In the genomic region with DNA sequence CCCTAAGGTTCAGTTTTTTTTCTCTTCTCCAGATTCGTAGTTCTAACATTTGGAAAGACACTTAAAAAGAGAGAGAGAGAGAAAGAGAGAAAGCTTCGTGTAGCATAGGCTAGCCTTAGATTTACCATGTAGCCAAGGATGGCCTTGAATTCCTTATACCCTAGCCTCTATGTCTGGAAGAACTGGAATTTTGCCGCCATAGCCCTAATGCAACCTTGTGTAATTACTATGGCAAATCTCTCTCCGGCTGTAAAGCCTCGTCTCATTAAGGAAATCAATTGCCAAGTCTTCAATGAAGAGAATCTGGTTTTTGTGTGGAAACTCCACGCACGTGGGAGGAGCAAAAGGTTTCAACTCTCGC, we compare ENCODE assay signal across 8 mouse cellular contexts. TPM values are rescaled to one million over a fixed set of nuclear protein-coding genes. Genes with fewer than 3 reads are reported as not detected.
A peak's percentile ranks its signal among the peaks of the same experiment; 100 is the strongest.
DNase-seq lines count a peak whose midpoint lies in the region; ATAC-seq and TF ChIP-seq lines count a peak whose summit lies in the region.

No protein-coding gene starts in this region.

- peaks cover 12% of the 10 kb centered on the region for H3K4me1 ChIP-seq in heart, embryonic 16.5 days (ENCODE audit: control insufficient read depth, insufficient read depth, low read length)
- peaks cover 3 to 7% of the 10 kb centered on the region in 2 experiments; a peak in 3 of 4 replicates for H3K4me1 ChIP-seq in MEL (ENCODE audit: control insufficient read depth in 1 of 2, insufficient read depth in 2 of 2, low read length in 2 of 2)
- peaks cover 4% of the 10 kb centered on the region; the same call in 1 of the 2 replicates for H3K4me1 ChIP-seq in forebrain, postnatal 0 days (ENCODE audit: insufficient read depth)
- H3K4me1 ChIP-seq in liver, postnatal 0 days (ENCODE audit: insufficient read depth) = peaks cover 13% of the 10 kb centered on the region

- H3K9ac ChIP-seq in heart, embryonic 16.5 days (ENCODE audit: low read length) = no peak overlapping the region
- H3K9ac ChIP-seq in MEL (ENCODE audit: control insufficient read depth, low read depth, low read length, poor library complexity, severe bottlenecking) = peak overlapping the region; percentile 19; the same call in 1 of the 2 replicates
- H3K9ac ChIP-seq in forebrain, postnatal 0 days = peak overlapping the region; percentile 62
- H3K9ac ChIP-seq in liver, postnatal 0 days (replicated peaks) = no peak overlapping the region

- no peak for DNase-seq in heart, postnatal 25 days (ENCODE audit: low spot score)
- no peak for DNase-seq in MEL (ENCODE audit: low read depth, low spot score)
- no peak for DNase-seq in forebrain, postnatal 0 days
- no peak for DNase-seq in liver, postnatal 0 days
- no peak for DNase-seq in adrenal gland, postnatal 10 days
- DNase-seq in thymus, postnatal 36 days = no peak

- no peaks in the 10 kb centered on the region; the same call in 1 of the 2 replicates for H3K79me2 ChIP-seq in MEL (ENCODE audit: control insufficient read depth, insufficient read depth, low read length, poor library complexity)

- WGBS in heart, embryonic 16.5 days = 26% methylated on average over 8 of the region's 8 CpGs
- WGBS in forebrain, postnatal 0 days = 16% methylated on average over 8 of the region's 8 CpGs
- WGBS in liver, postnatal 0 days (ENCODE audit: insufficient replicate concordance) = 19% methylated on average over 8 of the region's 8 CpGs

- H3K4me3 ChIP-seq in heart, embryonic 16.5 days (ENCODE audit: low read length) = peak overlapping the region; percentile 74
- peak overlapping the region; percentile 35 to 36 for H3K4me3 ChIP-seq in MEL (ENCODE audit: control insufficient read depth in 1 of 2, insufficient read depth in 1 of 2, low read depth in 2 of 2, low read length in 2 of 2)
- H3K4me3 ChIP-seq in forebrain, postnatal 0 days (ENCODE audit: low read depth, low read length) = peak overlapping the region; percentile 65
- H3K4me3 ChIP-seq in liver, postnatal 0 days (ENCODE audit: low read depth, low read length) = peak overlapping the region; percentile 66

- no peak for TF ChIP-seq EP300 in MEL (IDR thresholded peaks at IDR 0.05; ENCODE audit: low read depth in 1 of 2, low read length in 2 of 2)
- TF ChIP-seq EP300 in liver, postnatal 0 days (IDR thresholded peaks at IDR 0.05; ENCODE audit: low read depth) = no peak

- H3K9me3 ChIP-seq in heart, embryonic 16.5 days (replicated peaks; ENCODE audit: control insufficient read depth, low read length) = no peaks in the 10 kb centered on the region
- no peaks in the 10 kb centered on the region for H3K9me3 ChIP-seq in MEL (replicated peaks; ENCODE audit: insufficient read depth, low read length)
- no peaks in the 10 kb centered on the region for H3K9me3 ChIP-seq in forebrain, postnatal 0 days (ENCODE audit: low read length)
- no peaks in the 10 kb centered on the region for H3K9me3 ChIP-seq in liver, postnatal 0 days (ENCODE audit: low read length)

- ATAC-seq in heart, embryonic 16.5 days (replicated peaks; ENCODE audit: extremely low read depth, insufficient read depth, low FRiP score) = no peak
- no peak; the same call in 1 of the 2 replicates for ATAC-seq in forebrain, postnatal 0 days
- no peak for ATAC-seq in liver, postnatal 0 days
- no peak for ATAC-seq in cerebellum, adult (ENCODE audit: insufficient number of reproducible peaks, low FRiP score, low TSS enrichment)

- TF ChIP-seq RAD21 in MEL (IDR thresholded peaks at IDR 0.05; ENCODE audit: low read depth, low read length) = no peak

- TF ChIP-seq CTCF in MEL (IDR thresholded peaks at IDR 0.05 in 2 of 3, conservative IDR thresholded peaks at IDR 0.05 in 1 of 3; ENCODE audit: control insufficient read depth in 1 of 3, insufficient read depth in 1 of 3, low read depth in 2 of 3, low read length in 3 of 3, poor library complexity in 1 of 3, severe bottlenecking in 1 of 3) = no peak
- no peak for TF ChIP-seq CTCF in forebrain, postnatal 0 days (IDR thresholded peaks at IDR 0.05; ENCODE audit: low read depth)
- TF ChIP-seq CTCF in liver, postnatal 0 days (IDR thresholded peaks at IDR 0.05; ENCODE audit: low read depth) = no peak

- no peaks in the 10 kb centered on the region for H3K36me3 ChIP-seq in heart, embryonic 16.5 days (ENCODE audit: control insufficient read depth, insufficient read depth)
- H3K36me3 ChIP-seq in MEL (ENCODE audit: control insufficient read depth in 1 of 2, insufficient read depth in 2 of 2, low read length in 2 of 2) = peaks cover 0 to 10% of the 10 kb centered on the region in 2 experiments; a peak in 2 of 4 replicates
- no peaks in the 10 kb centered on the region for H3K36me3 ChIP-seq in forebrain, postnatal 0 days (ENCODE audit: insufficient read depth)
- no peaks in the 10 kb centered on the region for H3K36me3 ChIP-seq in liver, postnatal 0 days (replicated peaks; ENCODE audit: insufficient read depth, low read length)

- H3K27ac ChIP-seq in heart, embryonic 16.5 days (ENCODE audit: low read length) = no peak overlapping the region
- H3K27ac ChIP-seq in MEL (ENCODE audit: control insufficient read depth, low read depth, low read length) = no peak overlapping the region
- H3K27ac ChIP-seq in forebrain, postnatal 0 days (ENCODE audit: low read depth, low read length) = no peak overlapping the region; the same call in 1 of the 2 replicates
- H3K27ac ChIP-seq in liver, postnatal 0 days (ENCODE audit: low read depth) = no peak overlapping the region

- H3K27me3 ChIP-seq in heart, embryonic 16.5 days (ENCODE audit: control insufficient read depth, insufficient read depth, low read length) = no peaks in the 10 kb centered on the region
- H3K27me3 ChIP-seq in MEL (ENCODE audit: control insufficient read depth in 1 of 2, insufficient read depth in 2 of 2, low read length in 2 of 2) = no peaks in the 10 kb centered on the region
- no peaks in the 10 kb centered on the region for H3K27me3 ChIP-seq in forebrain, postnatal 0 days (ENCODE audit: insufficient read depth, low read length)
- peaks cover 35% of the 10 kb centered on the region for H3K27me3 ChIP-seq in liver, postnatal 0 days (ENCODE audit: insufficient read depth, low read length)

- peak overlapping the region; percentile 73 for H3K4me2 ChIP-seq in heart, embryonic 16.5 days (ENCODE audit: low read depth, low read length)
- peak overlapping the region; percentile 59 for H3K4me2 ChIP-seq in forebrain, postnatal 0 days (ENCODE audit: low read depth)
- peak overlapping the region; percentile 96 for H3K4me2 ChIP-seq in liver, postnatal 0 days (ENCODE audit: low read depth, low read length)

- no peak for TF ChIP-seq POLR2A in MEL (IDR thresholded peaks at IDR 0.05; ENCODE audit: control insufficient read depth in 1 of 2, insufficient read depth in 1 of 2, low read depth in 1 of 2, low read length in 2 of 2, poor library complexity in 1 of 2)

- intact Hi-C loops in heart, postnatal 25 days (cut with DNase I) = loop anchor here (10.0 kb wide), 1 partner anchor 186 kb away; no protein-coding TSS in a partner anchor

RNA-seq across cellular contexts. Expression of gene Unc13b, which starts 0.4 kb away (rescaled TPM):
- 9.1 and 11.3 TPM in 2 replicates for polyA plus RNA-seq in heart, embryonic 16.5 days (2015; fragmentation: Nextera tagmentation; extraction: Ambion mirVana)
- 10 to 100 TPM; 14.8 to 16.3 TPM for total RNA-seq in heart, postnatal 25 days (2021)
- 5.4 and 6.5 TPM in 2 replicates for total RNA-seq in MEL (2012; rRNA removed)
- 1 to 10 TPM in 1 of 2 experiments, not detected in 1; 9.6 TPM for polyA plus RNA-seq in MEL (2012; ENCODE audit: insufficient read depth in 1 of 2, insufficient read length in 2 of 2, low read depth in 1 of 2, low replicate concordance in 2 of 2, missing spikeins in 1 of 2)
- 52.9 and 54.7 TPM in 2 replicates for total RNA-seq in forebrain, postnatal 0 days (2014; rRNA removed)
- 3.3 and 6.2 TPM in 2 replicates for polyA plus RNA-seq in forebrain, postnatal 0 days (2015; fragmentation: Nextera tagmentation; extraction: Ambion mirVana)
- 0.37 and 0.52 TPM in 2 replicates for polyA plus RNA-seq in liver, postnatal 0 days (2015; fragmentation: Nextera tagmentation; extraction: Ambion mirVana)
- total RNA-seq in adrenal gland, postnatal 10 days (2021) = 10 to 100 TPM; 10.0 to 13.1 TPM

RNA-seq across cellular contexts. Expression of gene Fam214b, which starts 12.4 kb away (rescaled TPM):
- 14.3 and 15.4 TPM in 2 replicates for polyA plus RNA-seq in heart, embryonic 16.5 days (2015; fragmentation: Nextera tagmentation; extraction: Ambion mirVana)
- 10 to 100 TPM; 27.7 to 32.8 TPM for total RNA-seq in heart, postnatal 25 days (2021)
- total RNA-seq in MEL (2012; rRNA removed) = 0.95 and 1.3 TPM in 2 replicates
- 1 to 10 TPM in 1 of 2 experiments, not detected in 1; 3.8 TPM for polyA plus RNA-seq in MEL (2012; ENCODE audit: insufficient read depth in 1 of 2, insufficient read length in 2 of 2, low read depth in 1 of 2, low replicate concordance in 2 of 2, missing spikeins in 1 of 2)
- total RNA-seq in forebrain, postnatal 0 days (2014; rRNA removed) = 35.7 and 42.3 TPM in 2 replicates
- polyA plus RNA-seq in forebrain, postnatal 0 days (2015; fragmentation: Nextera tagmentation; extraction: Ambion mirVana) = 23.4 and 30.9 TPM in 2 replicates
- polyA plus RNA-seq in liver, postnatal 0 days (2015; fragmentation: Nextera tagmentation; extraction: Ambion mirVana) = 11.3 and 11.7 TPM in 2 replicates
- 10 to 100 TPM; 24.1 to 28.3 TPM for total RNA-seq in adrenal gland, postnatal 10 days (2021)

RNA-seq across cellular contexts. Expression of gene Stoml2, which starts 26.9 kb away (rescaled TPM):
- polyA plus RNA-seq in heart, embryonic 16.5 days (2015; fragmentation: Nextera tagmentation; extraction: Ambion mirVana) = 222 and 234 TPM in 2 replicates
- total RNA-seq in heart, postnatal 25 days (2021) = 100 to 1,000 TPM; 104 to 108 TPM
- 384 and 391 TPM in 2 replicates for total RNA-seq in MEL (2012; rRNA removed)
- 100 to 1,000 TPM in 1 of 2 experiments, not detected in 1; 480 TPM for polyA plus RNA-seq in MEL (2012; ENCODE audit: insufficient read depth in 1 of 2, insufficient read length in 2 of 2, low read depth in 1 of 2, low replicate concordance in 2 of 2, missing spikeins in 1 of 2)
- total RNA-seq in forebrain, postnatal 0 days (2014; rRNA removed) = 94.4 and 120 TPM in 2 replicates
- polyA plus RNA-seq in forebrain, postnatal 0 days (2015; fragmentation: Nextera tagmentation; extraction: Ambion mirVana) = 233 and 240 TPM in 2 replicates
- polyA plus RNA-seq in liver, postnatal 0 days (2015; fragmentation: Nextera tagmentation; extraction: Ambion mirVana) = 114 and 116 TPM in 2 replicates
- 100 to 1,000 TPM; 177 to 190 TPM for total RNA-seq in adrenal gland, postnatal 10 days (2021)

RNA-seq across cellular contexts. Expression of gene Pigo, which starts 32.8 kb away (rescaled TPM):
- 15.8 and 17.8 TPM in 2 replicates for polyA plus RNA-seq in heart, embryonic 16.5 days (2015; fragmentation: Nextera tagmentation; extraction: Ambion mirVana)
- 10 to 100 TPM; 21.8 to 25.1 TPM for total RNA-seq in heart, postnatal 25 days (2021)
- 22.3 TPM in 2 replicates for total RNA-seq in MEL (2012; rRNA removed)
- polyA plus RNA-seq in MEL (2012; ENCODE audit: insufficient read depth in 1 of 2, insufficient read length in 2 of 2, low read depth in 1 of 2, low replicate concordance in 2 of 2, missing spikeins in 1 of 2) = 10 to 100 TPM in 1 of 2 experiments, not detected in 1; 36.1 TPM
- 15.6 and 20.3 TPM in 2 replicates for total RNA-seq in forebrain, postnatal 0 days (2014; rRNA removed)
- 16.5 and 21.9 TPM in 2 replicates for polyA plus RNA-seq in forebrain, postnatal 0 days (2015; fragmentation: Nextera tagmentation; extraction: Ambion mirVana)
- 7.6 and 8.3 TPM in 2 replicates for polyA plus RNA-seq in liver, postnatal 0 days (2015; fragmentation: Nextera tagmentation; extraction: Ambion mirVana)
- 10 to 100 TPM; 22.0 to 25.8 TPM for total RNA-seq in adrenal gland, postnatal 10 days (2021)

RNA-seq across cellular contexts. Expression of gene Fancg, which starts 48.1 kb away (rescaled TPM):
- 12.9 and 13.0 TPM in 2 replicates for polyA plus RNA-seq in heart, embryonic 16.5 days (2015; fragmentation: Nextera tagmentation; extraction: Ambion mirVana)
- 1 to 10 TPM; 3.8 to 4.3 TPM for total RNA-seq in heart, postnatal 25 days (2021)
- 10.1 and 11.4 TPM in 2 replicates for total RNA-seq in MEL (2012; rRNA removed)
- 10 to 100 TPM in 1 of 2 experiments, not detected in 1; 24.6 TPM for polyA plus RNA-seq in MEL (2012; ENCODE audit: insufficient read depth in 1 of 2, insufficient read length in 2 of 2, low read depth in 1 of 2, low replicate concordance in 2 of 2, missing spikeins in 1 of 2)
- 12.8 and 21.8 TPM in 2 replicates for total RNA-seq in forebrain, postnatal 0 days (2014; rRNA removed)
- polyA plus RNA-seq in forebrain, postnatal 0 days (2015; fragmentation: Nextera tagmentation; extraction: Ambion mirVana) = 10.9 and 12.4 TPM in 2 replicates
- polyA plus RNA-seq in liver, postnatal 0 days (2015; fragmentation: Nextera tagmentation; extraction: Ambion mirVana) = 4.5 and 5.5 TPM in 2 replicates
- 10 to 100 TPM in 1 of 2 experiments, 1 to 10 TPM in 1; 7.3 to 11.7 TPM for total RNA-seq in adrenal gland, postnatal 10 days (2021)

Comparison
In these comparisons a context has a peak if more than half of its experiments do, and no peak if none do; other contexts are left out.
1. H3K9ac ChIP-seq: peak in MEL (single experiment) and forebrain, postnatal 0 days (single experiment); none in heart, embryonic 16.5 days (single experiment) and liver, postnatal 0 days (single experiment).
2. RNA of gene Fam214b, which starts 12.4 kb away (total RNA-seq): 35.7 to 42.3 TPM in forebrain, postnatal 0 days, 27.7 to 32.8 TPM in heart, postnatal 25 days and 24.1 to 28.3 TPM in adrenal gland, postnatal 10 days; 0.95 to 1.3 TPM in MEL; every median in the first group is over 10 times any median in the second.
3. Peak in every context shown above with its lines, with median percentiles within 50 percentile points of each other: H3K4me2 ChIP-seq and H3K4me3 ChIP-seq.